19 mouse cellular contexts compared by ENCODE assay signal in genomic region chr6:52200751-52201250, GRCm38 (mm10). TPM values are rescaled to one million over a fixed set of nuclear protein-coding genes. Genes with fewer than 3 reads are reported as not detected.
DNase-seq lines count a peak whose midpoint lies in the region; ATAC-seq lines count a peak whose summit lies in the region.
"Had no signal": no experiment of that assay in that cellular context is flagged by ENCODE, and none has a peak within 500 bp of the region (broad histone marks: within the 10 kb centered on the region; RNA-seq: fewer than 3 reads in every experiment).

No protein-coding gene starts in this region.

- WGBS in liver, embryonic 11.5 days = 26% methylated on average over 10 of the region's 10 CpGs
- WGBS in liver, embryonic 12.5 days (ENCODE audit: insufficient replicate concordance) = 27% methylated on average over 10 of the region's 10 CpGs
- 10% methylated on average over 10 of the region's 10 CpGs for WGBS in hindbrain, embryonic 12.5 days
- WGBS in intestine, embryonic 14.5 days = 18% methylated on average over 10 of the region's 10 CpGs
- 6% methylated on average over 10 of the region's 10 CpGs for WGBS in neural tube, embryonic 13.5 days

- DNase-seq in liver, embryonic 11.5 days (ENCODE audit: low spot score) = no peak
- DNase-seq in intestine, embryonic 14.5 days (ENCODE audit: low spot score) = no peak
- no peak for DNase-seq in c-Kit-positive CD71-positive TER-119-positive erythroid progenitor cells, embryonic 14.5 days (ENCODE audit: low spot score)
- no peak for DNase-seq in adrenal gland, postnatal 10 days
- DNase-seq in frontal cortex, postnatal 36 days (ENCODE audit: low spot score in 2 of 2) = no peak
- DNase-seq: cerebellum, adult 9-11 months; kidney, adult 8-10 months; liver had no signal

- H3K4me2 ChIP-seq in liver, embryonic 11.5 days = peak overlapping the region; percentile 42
- H3K4me2 ChIP-seq in liver, embryonic 12.5 days = no peak overlapping the region
- peak overlapping the region; percentile 34 for H3K4me2 ChIP-seq in hindbrain, embryonic 12.5 days (replicated peaks)
- H3K4me2 ChIP-seq in intestine, embryonic 14.5 days (ENCODE audit: low read length) = peak overlapping the region; percentile 78
- H3K4me2 ChIP-seq in neural tube, embryonic 13.5 days = peak overlapping the region; percentile 97
- H3K4me2 ChIP-seq: heart, embryonic 15.5 days had no signal

- H3K36me3 ChIP-seq in liver, embryonic 11.5 days (ENCODE audit: control insufficient read depth, insufficient read depth, low read length) = no peaks in the 10 kb centered on the region
- no peaks in the 10 kb centered on the region for H3K36me3 ChIP-seq in liver, embryonic 12.5 days
- no peaks in the 10 kb centered on the region for H3K36me3 ChIP-seq in hindbrain, embryonic 12.5 days
- peaks cover 9% of the 10 kb centered on the region; the same call in 1 of the 2 replicates for H3K36me3 ChIP-seq in intestine, embryonic 14.5 days (ENCODE audit: control insufficient read depth, insufficient read depth, low read length)
- H3K36me3 ChIP-seq in neural tube, embryonic 13.5 days = peaks cover 52% of the 10 kb centered on the region
- H3K36me3 ChIP-seq: embryonic facial prominence, embryonic 10.5 days; heart, embryonic 15.5 days had no signal

- H3K4me3 ChIP-seq in liver, embryonic 11.5 days (ENCODE audit: low read depth, low read length) = no peak overlapping the region
- H3K4me3 ChIP-seq in liver, embryonic 12.5 days = no peak overlapping the region
- H3K4me3 ChIP-seq in hindbrain, embryonic 12.5 days = peak overlapping the region; percentile 25
- H3K4me3 ChIP-seq in intestine, embryonic 14.5 days (ENCODE audit: low read depth, low read length) = peak overlapping the region; percentile 67
- H3K4me3 ChIP-seq in neural tube, embryonic 13.5 days = peak overlapping the region; percentile 96
- H3K4me3 ChIP-seq: embryonic facial prominence, embryonic 10.5 days; heart, embryonic 15.5 days had no signal

- ATAC-seq in liver, embryonic 11.5 days (replicated peaks; ENCODE audit: low FRiP score) = no peak
- no peak for ATAC-seq in liver, embryonic 12.5 days
- ATAC-seq in hindbrain, embryonic 12.5 days (ENCODE audit: low FRiP score) = no peak
- ATAC-seq in intestine, embryonic 14.5 days (replicated peaks; ENCODE audit: low FRiP score, low TSS enrichment, low read depth) = 0 out of 2 replicates have a peak, but pooled peaks have one; percentile 7
- ATAC-seq in neural tube, embryonic 13.5 days (ENCODE audit: low read depth) = no peak
- ATAC-seq: CD4-positive, CD25-positive, alpha-beta regulatory T cell, adult 4 months had no signal

- H3K27ac ChIP-seq in liver, embryonic 11.5 days (ENCODE audit: low read depth, low read length) = no peak overlapping the region
- no peak overlapping the region for H3K27ac ChIP-seq in liver, embryonic 12.5 days
- H3K27ac ChIP-seq in hindbrain, embryonic 12.5 days = peak overlapping the region; percentile 75; the same call in 1 of the 2 replicates
- H3K27ac ChIP-seq in intestine, embryonic 14.5 days (ENCODE audit: low read depth) = peak overlapping the region; percentile 81
- H3K27ac ChIP-seq in neural tube, embryonic 13.5 days (replicated peaks) = peak overlapping the region; percentile 100
- H3K27ac ChIP-seq: embryonic facial prominence, embryonic 10.5 days; heart, embryonic 15.5 days had no signal

- no peaks in the 10 kb centered on the region for H3K9me3 ChIP-seq in liver, embryonic 11.5 days (ENCODE audit: control insufficient read depth, low read length)
- no peaks in the 10 kb centered on the region for H3K9me3 ChIP-seq in liver, embryonic 12.5 days (replicated peaks)
- no peaks in the 10 kb centered on the region for H3K9me3 ChIP-seq in hindbrain, embryonic 12.5 days (replicated peaks)
- H3K9me3 ChIP-seq in intestine, embryonic 14.5 days (ENCODE audit: control insufficient read depth, low read length) = no peaks in the 10 kb centered on the region
- no peaks in the 10 kb centered on the region for H3K9me3 ChIP-seq in neural tube, embryonic 13.5 days
- H3K9me3 ChIP-seq: embryonic facial prominence, embryonic 10.5 days; heart, embryonic 15.5 days had no signal

- peaks cover 100% of the 10 kb centered on the region for H3K27me3 ChIP-seq in liver, embryonic 11.5 days (replicated peaks; ENCODE audit: control insufficient read depth, insufficient read depth, low read length)
- H3K27me3 ChIP-seq in liver, embryonic 12.5 days (replicated peaks) = peaks cover 100% of the 10 kb centered on the region
- H3K27me3 ChIP-seq in hindbrain, embryonic 12.5 days = peaks cover 97% of the 10 kb centered on the region
- peaks cover 10% of the 10 kb centered on the region; the same call in 1 of the 2 replicates for H3K27me3 ChIP-seq in intestine, embryonic 14.5 days (replicated peaks; ENCODE audit: control insufficient read depth, insufficient read depth, low read length)
- no peaks in the 10 kb centered on the region for H3K27me3 ChIP-seq in neural tube, embryonic 13.5 days

- H3K4me1 ChIP-seq in liver, embryonic 11.5 days (replicated peaks; ENCODE audit: control insufficient read depth, insufficient read depth, low read length) = 0 out of 2 replicates have a peak, but pooled peaks cover 3% of the 10 kb centered on the region
- peaks cover 8% of the 10 kb centered on the region; the same call in 1 of the 2 replicates for H3K4me1 ChIP-seq in liver, embryonic 12.5 days
- peaks cover 9% of the 10 kb centered on the region for H3K4me1 ChIP-seq in hindbrain, embryonic 12.5 days
- H3K4me1 ChIP-seq in intestine, embryonic 14.5 days (replicated peaks; ENCODE audit: control insufficient read depth, insufficient read depth, low read length) = peaks cover 57% of the 10 kb centered on the region
- H3K4me1 ChIP-seq in neural tube, embryonic 13.5 days (replicated peaks) = peaks cover 99% of the 10 kb centered on the region

- peak overlapping the region; percentile 1; the same call in 1 of the 2 replicates for H3K9ac ChIP-seq in liver, embryonic 11.5 days (ENCODE audit: low read depth, low read length)
- no peak overlapping the region for H3K9ac ChIP-seq in liver, embryonic 12.5 days
- H3K9ac ChIP-seq in hindbrain, embryonic 12.5 days = peak overlapping the region; percentile 55; the same call in 1 of the 2 replicates
- peak overlapping the region; percentile 97 for H3K9ac ChIP-seq in intestine, embryonic 14.5 days (ENCODE audit: low read length)
- peak overlapping the region; percentile 66 for H3K9ac ChIP-seq in neural tube, embryonic 13.5 days
- H3K9ac ChIP-seq: heart, embryonic 15.5 days had no signal

RNA-seq across cellular contexts. Expression of gene Hoxa5, which starts 3.6 kb away (rescaled TPM):
- 8.0 and 9.7 TPM in 2 replicates for polyA plus RNA-seq in liver, embryonic 11.5 days (2014; fragmentation: Nextera tagmentation; extraction: Ambion mirVana)
- 2.1 and 3.1 TPM in 2 replicates for polyA plus RNA-seq in liver, embryonic 12.5 days (2016; fragmentation: Nextera tagmentation; extraction: Ambion mirVana)
- 53.4 and 82.9 TPM in 2 replicates for polyA plus RNA-seq in hindbrain, embryonic 12.5 days (2016; fragmentation: Nextera tagmentation; extraction: Ambion mirVana)
- 30.1 and 34.1 TPM in 2 replicates for polyA plus RNA-seq in intestine, embryonic 14.5 days (2014; fragmentation: Nextera tagmentation; extraction: Ambion mirVana)
- 44.7 and 66.8 TPM in 2 replicates for polyA plus RNA-seq in neural tube, embryonic 13.5 days (2015; fragmentation: Nextera tagmentation; extraction: Ambion mirVana)
- 10 to 100 TPM; 28.0 to 28.2 TPM for total RNA-seq in adrenal gland, postnatal 10 days (2021)
- total RNA-seq: layer of hippocampus, postnatal 10 days; monocyte, adult 5-6 weeks had no signal
- polyA plus RNA-seq: CD4-positive, CD25-positive, alpha-beta regulatory T cell, adult 4 months; embryonic facial prominence, embryonic 10.5 days; forebrain, embryonic 11.5 days had no signal

RNA-seq across cellular contexts. Expression of gene Hoxa6, which starts 7.7 kb away (rescaled TPM):
- polyA plus RNA-seq in liver, embryonic 11.5 days (2014; fragmentation: Nextera tagmentation; extraction: Ambion mirVana) = 0.45 and 0.71 TPM in 2 replicates
- 0.14 and 0.20 TPM in 2 replicates for polyA plus RNA-seq in liver, embryonic 12.5 days (2016; fragmentation: Nextera tagmentation; extraction: Ambion mirVana)
- polyA plus RNA-seq in hindbrain, embryonic 12.5 days (2016; fragmentation: Nextera tagmentation; extraction: Ambion mirVana) = 18.7 and 20.5 TPM in 2 replicates
- 2.5 and 3.9 TPM in 2 replicates for polyA plus RNA-seq in intestine, embryonic 14.5 days (2014; fragmentation: Nextera tagmentation; extraction: Ambion mirVana)
- 20.3 and 25.8 TPM in 2 replicates for polyA plus RNA-seq in neural tube, embryonic 13.5 days (2015; fragmentation: Nextera tagmentation; extraction: Ambion mirVana)
- total RNA-seq in adrenal gland, postnatal 10 days (2021) = 1 to 10 TPM; 4.8 to 8.6 TPM
- total RNA-seq: layer of hippocampus, postnatal 10 days; megakaryocyte, adult 5-6 weeks; monocyte, adult 5-6 weeks had no signal
- polyA plus RNA-seq: CD4-positive, CD25-positive, alpha-beta regulatory T cell, adult 4 months; embryonic facial prominence, embryonic 10.5 days; forebrain, embryonic 11.5 days; heart, embryonic 15.5 days had no signal

RNA-seq across cellular contexts. Expression of gene Hoxa4, which starts 9.2 kb away (rescaled TPM):
- polyA plus RNA-seq in liver, embryonic 11.5 days (2014; fragmentation: Nextera tagmentation; extraction: Ambion mirVana) = 2.3 and 3.1 TPM in 2 replicates
- polyA plus RNA-seq in liver, embryonic 12.5 days (2016; fragmentation: Nextera tagmentation; extraction: Ambion mirVana) = 0.79 and 0.92 TPM in 2 replicates
- polyA plus RNA-seq in hindbrain, embryonic 12.5 days (2016; fragmentation: Nextera tagmentation; extraction: Ambion mirVana) = 6.9 and 12.5 TPM in 2 replicates
- 7.5 and 7.7 TPM in 2 replicates for polyA plus RNA-seq in intestine, embryonic 14.5 days (2014; fragmentation: Nextera tagmentation; extraction: Ambion mirVana)
- 5.7 and 5.8 TPM in 2 replicates for polyA plus RNA-seq in neural tube, embryonic 13.5 days (2015; fragmentation: Nextera tagmentation; extraction: Ambion mirVana)
- 10 to 100 TPM in 1 of 2 experiments, 1 to 10 TPM in 1; 8.0 to 11.4 TPM for total RNA-seq in adrenal gland, postnatal 10 days (2021)
- total RNA-seq: layer of hippocampus, postnatal 10 days; monocyte, adult 5-6 weeks had no signal
- polyA plus RNA-seq: CD4-positive, CD25-positive, alpha-beta regulatory T cell, adult 4 months; embryonic facial prominence, embryonic 10.5 days; forebrain, embryonic 11.5 days had no signal

RNA-seq across cellular contexts. Expression of gene Hoxa3, which starts 12.3 kb away (rescaled TPM):
- 2.8 and 2.9 TPM in 2 replicates for polyA plus RNA-seq in liver, embryonic 11.5 days (2014; fragmentation: Nextera tagmentation; extraction: Ambion mirVana)
- 0.97 and 1.2 TPM in 2 replicates for polyA plus RNA-seq in liver, embryonic 12.5 days (2016; fragmentation: Nextera tagmentation; extraction: Ambion mirVana)
- 13.7 and 19.5 TPM in 2 replicates for polyA plus RNA-seq in hindbrain, embryonic 12.5 days (2016; fragmentation: Nextera tagmentation; extraction: Ambion mirVana)
- polyA plus RNA-seq in intestine, embryonic 14.5 days (2014; fragmentation: Nextera tagmentation; extraction: Ambion mirVana) = 9.2 and 9.7 TPM in 2 replicates
- polyA plus RNA-seq in neural tube, embryonic 13.5 days (2015; fragmentation: Nextera tagmentation; extraction: Ambion mirVana) = 13.9 and 16.4 TPM in 2 replicates
- total RNA-seq in adrenal gland, postnatal 10 days (2021) = 10 to 100 TPM in 1 of 2 experiments, 1 to 10 TPM in 1; 5.9 to 13.5 TPM
- total RNA-seq: layer of hippocampus, postnatal 10 days; megakaryocyte, adult 5-6 weeks; monocyte, adult 5-6 weeks had no signal
- polyA plus RNA-seq: forebrain, embryonic 11.5 days had no signal

RNA-seq across cellular contexts. Expression of gene Gm28308, which starts 12.3 kb away (rescaled TPM):
- polyA plus RNA-seq in liver, embryonic 11.5 days (2014; fragmentation: Nextera tagmentation; extraction: Ambion mirVana) = not detected in 2 replicates
- polyA plus RNA-seq in liver, embryonic 12.5 days (2016; fragmentation: Nextera tagmentation; extraction: Ambion mirVana) = not detected in 2 replicates
- not detected in 2 replicates for polyA plus RNA-seq in hindbrain, embryonic 12.5 days (2016; fragmentation: Nextera tagmentation; extraction: Ambion mirVana)
- polyA plus RNA-seq in intestine, embryonic 14.5 days (2014; fragmentation: Nextera tagmentation; extraction: Ambion mirVana) = not detected in 2 replicates
- not detected in 2 replicates for polyA plus RNA-seq in neural tube, embryonic 13.5 days (2015; fragmentation: Nextera tagmentation; extraction: Ambion mirVana)
- 1 to 10 TPM in 1 of 2 experiments, under 1 TPM in 1; 0.91 to 1.5 TPM for total RNA-seq in adrenal gland, postnatal 10 days (2021)
- total RNA-seq: layer of hippocampus, postnatal 10 days; megakaryocyte, adult 5-6 weeks had no signal
- polyA plus RNA-seq: brain, embryonic 14.5 days; CD4-positive, CD25-positive, alpha-beta regulatory T cell, adult 4 months; embryonic facial prominence, embryonic 10.5 days; forebrain, embryonic 11.5 days; heart, embryonic 15.5 days had no signal

Comparison
In these comparisons a context has a peak if more than half of its experiments do, and no peak if none do; other contexts are left out.
1. H3K27ac ChIP-seq: peak in hindbrain, embryonic 12.5 days (single experiment), intestine, embryonic 14.5 days (single experiment) and neural tube, embryonic 13.5 days (single experiment); none in liver, embryonic 11.5 days (single experiment) and liver, embryonic 12.5 days (single experiment).
2. H3K4me3 ChIP-seq: peak in hindbrain, embryonic 12.5 days (single experiment), intestine, embryonic 14.5 days (single experiment) and neural tube, embryonic 13.5 days (single experiment); none in liver, embryonic 11.5 days (single experiment) and liver, embryonic 12.5 days (single experiment).